Comparison of ENCODE assay signal across 11 mouse cellular contexts in genomic region chr3:95139586-95140288, GRCm38 (mm10). TPM values are rescaled to one million over a fixed set of nuclear protein-coding genes. Genes with fewer than 3 reads are reported as not detected.
DNase-seq lines count a peak whose midpoint lies in the region; ATAC-seq and TF ChIP-seq lines count a peak whose summit lies in the region.
"Had no signal": no experiment of that assay in that cellular context is flagged by ENCODE, and none has a peak within 500 bp of the region (broad histone marks: within the 10 kb centered on the region; RNA-seq: fewer than 3 reads in every experiment).

No protein-coding gene starts in this region.

- DNase-seq in kidney, adult 18-20 months = peak; percentile 79
- DNase-seq in G1E (ENCODE audit: low spot score) = no peak
- peak; percentile 88 to 90 for DNase-seq in kidney, postnatal 36 days
- no peak for DNase-seq in cerebellum, adult 9-10 months
- no peak for DNase-seq in midbrain, embryonic 10.5 days (ENCODE audit: low spot score)
- DNase-seq: left cerebral cortex, postnatal 4 days had no signal

- TF ChIP-seq CTCF in E14TG2a.4 (conservative IDR thresholded peaks at IDR 0.05; ENCODE audit: low read length) (no peak), G1E (IDR thresholded peaks at IDR 0.05; ENCODE audit: low read depth, low read length) (no peak)

- 0 out of 2 replicates have a peak, but pooled peaks cover 6% of the 10 kb centered on the region for H3K4me1 ChIP-seq in kidney, embryonic 14.5 days (ENCODE audit: control insufficient read depth, insufficient read depth, low read length)
- H3K4me1 ChIP-seq in E14TG2a.4 (replicated peaks; ENCODE audit: low read depth, low read length) = peaks cover 58% of the 10 kb centered on the region
- peaks cover 34% of the 10 kb centered on the region for H3K4me1 ChIP-seq in G1E (ENCODE audit: insufficient read depth, low read depth, low read length)
- peaks cover 18% of the 10 kb centered on the region for H3K4me1 ChIP-seq in midbrain, embryonic 10.5 days

- H3K27ac ChIP-seq in kidney, embryonic 14.5 days (ENCODE audit: low read depth, low read length) = no peak overlapping the region
- no peak overlapping the region for H3K27ac ChIP-seq in midbrain, embryonic 10.5 days (replicated peaks)
- H3K27ac ChIP-seq: forebrain, embryonic 15.5 days; hindbrain, embryonic 15.5 days had no signal

- no peak overlapping the region for H3K9ac ChIP-seq in kidney, embryonic 14.5 days (ENCODE audit: low read depth, low read length)
- H3K9ac ChIP-seq: forebrain, embryonic 15.5 days; hindbrain, embryonic 15.5 days had no signal

- no peak overlapping the region for H3K4me3 ChIP-seq in kidney, embryonic 14.5 days (ENCODE audit: low read length)
- H3K4me3 ChIP-seq in E14TG2a.4 (replicated peaks; ENCODE audit: low read length) (peak overlapping the region; percentile 62), G1E (ENCODE audit: low read depth, low read length) (peak overlapping the region; percentile 18; the same call in 1 of the 2 replicates)
- H3K4me3 ChIP-seq in midbrain, embryonic 10.5 days = no peak overlapping the region
- H3K4me3 ChIP-seq: forebrain, embryonic 15.5 days; hindbrain, embryonic 15.5 days had no signal

- no peak overlapping the region for H3K4me2 ChIP-seq in kidney, embryonic 14.5 days (replicated peaks; ENCODE audit: low read depth, low read length)
- H3K4me2 ChIP-seq: forebrain, embryonic 15.5 days; hindbrain, embryonic 15.5 days had no signal

- H3K27me3 ChIP-seq in kidney, embryonic 14.5 days (ENCODE audit: control insufficient read depth, insufficient read depth, low read length) = no peaks in the 10 kb centered on the region
- H3K27me3 ChIP-seq in E14TG2a.4 (ENCODE audit: insufficient read depth, low read length) (peaks cover 28% of the 10 kb centered on the region), G1E (ENCODE audit: insufficient read depth, low read length) (peaks cover 2% of the 10 kb centered on the region; the same call in 1 of the 2 replicates)
- H3K27me3 ChIP-seq in midbrain, embryonic 10.5 days (ENCODE audit: low read depth, poor library complexity, severe bottlenecking) = no peaks in the 10 kb centered on the region
- H3K27me3 ChIP-seq: forebrain, embryonic 15.5 days; hindbrain, embryonic 15.5 days had no signal

- no peaks in the 10 kb centered on the region; the same call in 1 of the 2 replicates for H3K36me3 ChIP-seq in kidney, embryonic 14.5 days (ENCODE audit: control insufficient read depth, insufficient read depth, low read length)
- H3K36me3 ChIP-seq in E14TG2a.4 (ENCODE audit: insufficient read depth, low read length) = no peaks in the 10 kb centered on the region
- H3K36me3 ChIP-seq in G1E (replicated peaks) = peaks cover 49% of the 10 kb centered on the region
- H3K36me3 ChIP-seq in midbrain, embryonic 10.5 days = peaks cover 25% of the 10 kb centered on the region

- no peaks in the 10 kb centered on the region for H3K9me3 ChIP-seq in kidney, embryonic 14.5 days (ENCODE audit: control insufficient read depth, low read length)
- H3K9me3 ChIP-seq in E14TG2a.4 (ENCODE audit: low read length) (no peaks in the 10 kb centered on the region), G1E (replicated peaks) (no peaks in the 10 kb centered on the region; the same call in 1 of the 2 replicates)
- no peaks in the 10 kb centered on the region for H3K9me3 ChIP-seq in midbrain, embryonic 10.5 days (replicated peaks)
- H3K9me3 ChIP-seq: forebrain, embryonic 15.5 days; hindbrain, embryonic 15.5 days had no signal

- ATAC-seq in kidney, embryonic 14.5 days (ENCODE audit: low FRiP score, low TSS enrichment) = no peak
- no peak for ATAC-seq in G1E (ENCODE audit: extremely low read depth, insufficient number of reproducible peaks, low FRiP score, poor library complexity, severe bottlenecking)
- ATAC-seq: activated CD4-positive, CD25-positive, alpha-beta regulatory T cell, adult 4 months; forebrain, embryonic 15.5 days had no signal

- WGBS in kidney, embryonic 14.5 days = 73% methylated on average over 25 of the region's 25 CpGs
- 78% methylated on average over 25 of the region's 25 CpGs for WGBS in midbrain, embryonic 10.5 days

RNA-seq across cellular contexts. Expression of gene Tnfaip8l2, which starts 2.4 kb away (rescaled TPM):
- 2.1 TPM in 2 replicates for polyA plus RNA-seq in kidney, embryonic 14.5 days (2014; fragmentation: Nextera tagmentation; extraction: Ambion mirVana)
- not detected in 2 replicates for total RNA-seq in G1E (2014; fragmentation: Nextera tagmentation)
- 0.16 TPM in 1 of 2 replicates, not detected in the other for total RNA-seq in G1E (2017)
- polyA plus RNA-seq in G1E (2012) = not detected in 2 replicates
- polyA plus RNA-seq in midbrain, embryonic 10.5 days (2016; fragmentation: Nextera tagmentation; extraction: Ambion mirVana) = 1.8 and 3.0 TPM in 2 replicates

RNA-seq across cellular contexts. Expression of gene Lysmd1, which starts 5.8 kb away (rescaled TPM):
- polyA plus RNA-seq in kidney, embryonic 14.5 days (2014; fragmentation: Nextera tagmentation; extraction: Ambion mirVana) = 6.9 and 9.1 TPM in 2 replicates
- 5.9 and 7.0 TPM in 2 replicates for total RNA-seq in G1E (2014; fragmentation: Nextera tagmentation)
- 10.7 and 11.1 TPM in 2 replicates for total RNA-seq in G1E (2017)
- polyA plus RNA-seq in G1E (2012) = 5.6 and 7.4 TPM in 2 replicates
- 13.5 and 17.0 TPM in 2 replicates for polyA plus RNA-seq in midbrain, embryonic 10.5 days (2016; fragmentation: Nextera tagmentation; extraction: Ambion mirVana)

RNA-seq across cellular contexts. Expression of gene Scnm1, which starts 5.9 kb away (rescaled TPM):
- polyA plus RNA-seq in kidney, embryonic 14.5 days (2014; fragmentation: Nextera tagmentation; extraction: Ambion mirVana) = 69.6 and 84.7 TPM in 2 replicates
- total RNA-seq in G1E (2014; fragmentation: Nextera tagmentation) (85.9 and 107 TPM in 2 replicates), G1E (2017) (76.8 and 81.5 TPM in 2 replicates)
- 7.1 and 8.2 TPM in 2 replicates for polyA plus RNA-seq in G1E (2012)
- 79.5 and 88.6 TPM in 2 replicates for polyA plus RNA-seq in midbrain, embryonic 10.5 days (2016; fragmentation: Nextera tagmentation; extraction: Ambion mirVana)

RNA-seq across cellular contexts. Expression of gene Tmod4, which starts 15.5 kb away (rescaled TPM):
- 1.5 and 1.7 TPM in 2 replicates for polyA plus RNA-seq in kidney, embryonic 14.5 days (2014; fragmentation: Nextera tagmentation; extraction: Ambion mirVana)
- total RNA-seq in G1E (2014; fragmentation: Nextera tagmentation) (9.9 and 11.7 TPM in 2 replicates), G1E (2017) (3.3 and 4.5 TPM in 2 replicates)
- polyA plus RNA-seq in G1E (2012) = 0.17 and 0.22 TPM in 2 replicates
- polyA plus RNA-seq in midbrain, embryonic 10.5 days (2016; fragmentation: Nextera tagmentation; extraction: Ambion mirVana) = 0.27 and 0.88 TPM in 2 replicates

RNA-seq across cellular contexts. Expression of gene Sema6c, which starts 20.5 kb away (rescaled TPM):
- 5.3 and 5.8 TPM in 2 replicates for polyA plus RNA-seq in kidney, embryonic 14.5 days (2014; fragmentation: Nextera tagmentation; extraction: Ambion mirVana)
- total RNA-seq in G1E (2014; fragmentation: Nextera tagmentation) (1.9 and 3.4 TPM in 2 replicates), G1E (2017) (0.52 and 0.71 TPM in 2 replicates)
- polyA plus RNA-seq in G1E (2012) = 1.6 and 1.8 TPM in 2 replicates
- 7.6 and 10.8 TPM in 2 replicates for polyA plus RNA-seq in midbrain, embryonic 10.5 days (2016; fragmentation: Nextera tagmentation; extraction: Ambion mirVana)
- polyA plus RNA-seq: activated CD4-positive, CD25-positive, alpha-beta regulatory T cell, adult 4 months had no signal

Comparison
In these comparisons a context has a peak if more than half of its experiments do, and no peak if none do; other contexts are left out.
1. DNase-seq: peak in kidney, adult 18-20 months (single experiment) and kidney, postnatal 36 days (2 of 2); none in G1E (single experiment), cerebellum, adult 9-10 months (single experiment) and midbrain, embryonic 10.5 days (single experiment).
2. H3K4me3 ChIP-seq: peak in E14TG2a.4 (single experiment) and G1E (single experiment); none in kidney, embryonic 14.5 days (single experiment) and midbrain, embryonic 10.5 days (single experiment).